Mouse (Mus musculus): ENCODE measurements around the gene Rab3a. TPM values are rescaled to one million over a fixed set of nuclear protein-coding genes. Genes with fewer than 3 reads are reported as not detected.

The Rab3a gene
- 23.8 TPM in 2 replicates for polyA plus RNA-seq (2015; fragmentation: Nextera tagmentation; extraction: Ambion mirVana)

GRCm38 (mm10) chr8:70754043-70754870 is at the start of gene Rab3a:
Rab3a (plus strand) TSS chr8:70754679.
- Histone ChIP-seq H3K9me3 (no peaks in the 10 kb centered on the region), H3K9ac (peak within 1 kb of the TSS; percentile 90), H3K4me2 (peak within 1 kb of the TSS; percentile 95), H3K4me1 (peaks cover 29% of the 10 kb centered on the region), H3K4me3 (peak within 1 kb of the TSS; percentile 81), H3K27me3 (peaks cover 2% of the 10 kb centered on the region; the same call in 1 of the 2 replicates), H3K27ac (peak within 1 kb of the TSS; percentile 69), H3K36me3 (peaks cover 30% of the 10 kb centered on the region)
- ATAC-seq (ENCODE audit: insufficient number of reproducible peaks, insufficient read depth, low FRiP score, low TSS enrichment, low read depth) = peak; percentile 97
- WGBS = 8% methylated on average over 37 of the region's 37 CpGs

- H3K4me2 ChIP-seq = no peak overlapping the region
- H3K4me1 ChIP-seq = no peaks in the 10 kb centered on the region
- no peaks in the 10 kb centered on the region for H3K9me3 ChIP-seq
- ATAC-seq (ENCODE audit: insufficient number of reproducible peaks, insufficient read depth, low FRiP score, low TSS enrichment, low read depth) = no peak
- H3K27ac ChIP-seq = no peak overlapping the region
- WGBS = 88% methylated on average over 14 of the region's 14 CpGs
- H3K27me3 ChIP-seq = no peaks in the 10 kb centered on the region
- no peak overlapping the region for H3K9ac ChIP-seq
- H3K4me3 ChIP-seq = no peak overlapping the region
- peaks cover 8% of the 10 kb centered on the region for H3K36me3 ChIP-seq
These were observed 46.2 kb upstream of the Rab3a start for GRCm38 (mm10) chr8:70708281-70708680.

DNA sequence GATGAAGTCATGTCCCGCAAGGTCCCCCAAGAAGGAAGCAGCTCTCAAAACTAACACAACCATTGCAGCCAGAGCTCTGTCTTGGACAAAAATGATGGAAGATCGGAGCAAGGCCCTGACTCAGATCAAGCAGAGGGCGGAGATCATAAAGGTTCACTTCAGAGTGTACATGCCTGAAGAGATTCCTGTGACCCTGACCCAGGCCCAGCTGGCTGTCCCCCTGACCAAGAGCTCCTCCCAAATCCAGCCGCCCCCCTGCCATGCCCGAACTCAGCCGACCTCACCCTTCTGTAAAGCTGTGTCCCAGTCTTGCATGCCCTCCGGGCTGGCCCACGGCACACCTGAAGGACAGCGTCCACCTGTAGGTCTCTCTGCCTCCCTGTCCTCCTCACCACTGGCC is 44.7 kb upstream of the Rab3a start:
- no peak overlapping the region for H3K9ac ChIP-seq
- no peaks in the 10 kb centered on the region for H3K4me1 ChIP-seq
- ATAC-seq (ENCODE audit: insufficient number of reproducible peaks, insufficient read depth, low FRiP score, low TSS enrichment, low read depth) = no peak
- H3K9me3 ChIP-seq = no peaks in the 10 kb centered on the region
- no peak overlapping the region for H3K27ac ChIP-seq
- WGBS = 93% methylated on average over 9 of the region's 9 CpGs
- no peak overlapping the region for H3K4me2 ChIP-seq
- no peak overlapping the region for H3K4me3 ChIP-seq
- no peaks in the 10 kb centered on the region for H3K27me3 ChIP-seq
- no peaks in the 10 kb centered on the region for H3K36me3 ChIP-seq

GRCm38 (mm10) chr8:70710296-70710695 is 44.2 kb upstream of the Rab3a start:
- no peak for ATAC-seq (ENCODE audit: insufficient number of reproducible peaks, insufficient read depth, low FRiP score, low TSS enrichment, low read depth)
- Histone ChIP-seq H3K9ac (no peak overlapping the region), H3K4me2 (no peak overlapping the region), H3K27ac (no peak overlapping the region), H3K9me3 (no peaks in the 10 kb centered on the region), H3K4me3 (no peak overlapping the region), H3K36me3 (no peaks in the 10 kb centered on the region), H3K27me3 (no peaks in the 10 kb centered on the region), H3K4me1 (no peaks in the 10 kb centered on the region)
- 100% methylated on average over 1 of the region's 1 CpGs for WGBS

DNA sequence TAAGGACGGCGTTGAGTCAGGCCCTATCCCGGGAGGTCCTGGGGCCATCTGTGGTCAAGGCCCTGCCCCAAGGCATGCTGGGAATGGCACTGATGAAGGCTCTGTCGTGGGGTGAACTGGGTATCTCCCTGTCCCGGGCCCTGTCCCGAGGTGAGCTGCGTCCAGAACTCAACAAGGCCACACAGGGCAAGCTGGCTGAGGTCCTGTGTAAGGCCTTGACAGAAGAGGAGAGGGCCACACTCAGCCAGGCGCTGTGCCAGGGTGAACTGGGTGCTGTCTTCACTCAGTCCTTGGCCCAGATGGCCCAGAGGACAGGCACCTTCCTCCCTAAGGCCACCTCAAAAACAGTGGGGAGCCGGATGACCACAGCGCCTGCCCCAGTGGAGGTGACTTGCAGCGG is 43.4 kb upstream of the Rab3a start:
- ATAC-seq (ENCODE audit: insufficient number of reproducible peaks, insufficient read depth, low FRiP score, low TSS enrichment, low read depth) = no peak
- no peaks in the 10 kb centered on the region for H3K27me3 ChIP-seq
- H3K4me3 ChIP-seq = no peak overlapping the region
- H3K9me3 ChIP-seq = no peaks in the 10 kb centered on the region
- 0 out of 2 replicates have a peak overlapping the region, but pooled peaks have one; percentile 46 for H3K9ac ChIP-seq
- no peaks in the 10 kb centered on the region for H3K4me1 ChIP-seq
- no peaks in the 10 kb centered on the region for H3K36me3 ChIP-seq
- 84% methylated on average over 11 of the region's 11 CpGs for WGBS
- H3K4me2 ChIP-seq = no peak overlapping the region
- no peak overlapping the region for H3K27ac ChIP-seq

DNA sequence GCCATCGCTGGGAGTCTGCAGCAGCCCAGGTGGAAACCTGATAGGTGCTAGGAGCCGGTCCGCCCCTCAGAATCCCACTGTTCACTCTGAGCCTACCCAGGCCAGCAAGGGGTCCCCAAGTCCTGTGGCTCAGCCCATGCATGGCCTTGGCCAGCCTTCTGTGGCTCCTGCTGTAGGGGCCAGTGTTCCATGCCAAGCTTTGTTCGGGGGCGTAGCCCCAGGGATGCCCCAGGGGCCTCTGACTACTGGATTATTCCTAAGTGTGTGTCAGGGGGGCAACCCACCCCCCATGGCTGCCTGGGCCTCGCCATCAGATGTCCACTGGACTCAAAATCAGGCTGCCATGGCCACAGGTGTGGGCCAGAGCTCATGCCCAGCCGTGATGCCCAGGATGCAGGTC is 40.5 kb upstream of the Rab3a start:
- no peak overlapping the region for H3K27ac ChIP-seq
- no peak overlapping the region for H3K4me2 ChIP-seq
- no peak overlapping the region for H3K4me3 ChIP-seq
- 72% methylated on average over 7 of the region's 7 CpGs for WGBS
- no peak overlapping the region for H3K9ac ChIP-seq
- no peaks in the 10 kb centered on the region for H3K9me3 ChIP-seq
- H3K4me1 ChIP-seq = no peaks in the 10 kb centered on the region
- no peak for ATAC-seq (ENCODE audit: insufficient number of reproducible peaks, insufficient read depth, low FRiP score, low TSS enrichment, low read depth)
- H3K36me3 ChIP-seq = no peaks in the 10 kb centered on the region
- H3K27me3 ChIP-seq = no peaks in the 10 kb centered on the region

DNA sequence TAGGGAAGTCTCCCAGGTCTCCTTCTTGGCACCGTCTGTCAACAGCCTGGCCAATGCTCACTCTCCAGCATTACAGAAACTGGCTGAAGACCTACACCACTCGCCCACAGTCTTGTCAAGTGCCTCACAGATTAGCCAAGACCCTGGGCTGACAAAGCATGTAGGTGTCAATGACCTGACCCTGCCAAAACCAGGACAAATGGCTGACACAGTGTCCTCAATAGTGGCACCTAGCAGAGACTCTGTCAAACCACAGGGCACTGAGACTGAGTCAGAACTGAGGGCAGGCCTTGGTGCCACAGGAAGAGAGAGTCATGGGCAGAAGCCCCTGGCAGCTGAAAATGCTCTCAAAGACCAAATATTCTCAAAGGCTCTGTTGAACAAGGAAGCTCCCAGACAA is 39.4 kb upstream of the Rab3a start:
- Histone ChIP-seq H3K27me3 (no peaks in the 10 kb centered on the region), H3K9me3 (no peaks in the 10 kb centered on the region), H3K27ac (no peak overlapping the region), H3K9ac (no peak overlapping the region), H3K4me3 (no peak overlapping the region), H3K4me2 (no peak overlapping the region), H3K4me1 (no peaks in the 10 kb centered on the region), H3K36me3 (no peaks in the 10 kb centered on the region)
- WGBS = 66% methylated on average over 2 of the region's 2 CpGs
- no peak for ATAC-seq (ENCODE audit: insufficient number of reproducible peaks, insufficient read depth, low FRiP score, low TSS enrichment, low read depth)

GRCm38 (mm10) chr8:70716521-70717400 is 37.7 kb upstream of the Rab3a start:
- H3K27me3 ChIP-seq = no peaks in the 10 kb centered on the region
- no peaks in the 10 kb centered on the region for H3K36me3 ChIP-seq
- no peak overlapping the region for H3K4me3 ChIP-seq
- no peaks in the 10 kb centered on the region for H3K9me3 ChIP-seq
- H3K4me2 ChIP-seq = no peak overlapping the region
- no peak for ATAC-seq (ENCODE audit: insufficient number of reproducible peaks, insufficient read depth, low FRiP score, low TSS enrichment, low read depth)
- 84% methylated on average over 40 of the region's 40 CpGs for WGBS
- H3K4me1 ChIP-seq = no peaks in the 10 kb centered on the region
- no peak overlapping the region for H3K9ac ChIP-seq
- no peak overlapping the region for H3K27ac ChIP-seq

- WGBS = 2% methylated on average over 19 of the region's 19 CpGs
- no peak within 1 kb of the TSS for H3K4me3 ChIP-seq
- H3K4me1 ChIP-seq = no peaks in the 10 kb centered on the region
- no peaks in the 10 kb centered on the region for H3K36me3 ChIP-seq
- peak within 1 kb of the TSS; percentile 6; the same call in 1 of the 2 replicates for H3K9ac ChIP-seq
- no peaks in the 10 kb centered on the region for H3K27me3 ChIP-seq
- H3K27ac ChIP-seq = no peak within 1 kb of the TSS
- no peak for ATAC-seq (ENCODE audit: insufficient number of reproducible peaks, insufficient read depth, low FRiP score, low TSS enrichment, low read depth)
- H3K4me2 ChIP-seq = peak within 1 kb of the TSS; percentile 24; the same call in 1 of the 2 replicates
- no peaks in the 10 kb centered on the region for H3K9me3 ChIP-seq
These were observed 36.2 kb upstream of the Rab3a start, which contains the start of gene Gm3336 for GRCm38 (mm10) chr8:70718297-70718696. Gm3336 (plus strand) TSS chr8:70718543.

DNA sequence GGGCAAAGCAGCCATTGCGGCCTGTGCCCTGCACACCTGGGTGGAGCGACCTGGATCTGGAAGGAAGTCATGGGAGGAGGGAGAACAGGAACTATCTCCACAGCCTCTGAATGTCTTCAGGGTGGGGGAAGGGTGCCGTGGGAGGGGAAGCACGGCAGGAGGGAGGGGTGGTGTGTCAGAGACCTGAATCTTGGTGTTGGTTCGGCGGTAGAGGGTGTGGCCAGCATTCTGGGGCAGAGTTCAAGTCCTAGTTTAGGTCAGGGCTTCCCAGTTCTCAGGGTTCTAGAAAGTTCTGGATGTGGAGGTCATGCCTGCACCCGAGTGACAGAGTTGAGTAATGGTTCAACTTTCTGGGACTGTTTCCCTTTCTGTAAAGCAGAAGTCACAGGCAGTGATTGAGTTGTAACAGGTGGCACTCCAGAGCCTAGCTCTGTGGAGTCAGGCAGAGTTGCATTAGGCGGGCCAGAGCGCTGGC is 34.6 kb upstream of the Rab3a start:
- ATAC-seq (ENCODE audit: insufficient number of reproducible peaks, insufficient read depth, low FRiP score, low TSS enrichment, low read depth) = no peak
- Histone ChIP-seq H3K9me3 (no peaks in the 10 kb centered on the region), H3K27me3 (no peaks in the 10 kb centered on the region), H3K27ac (no peak overlapping the region), H3K4me1 (no peaks in the 10 kb centered on the region), H3K36me3 (no peaks in the 10 kb centered on the region), H3K4me2 (no peak overlapping the region), H3K4me3 (no peak overlapping the region), H3K9ac (no peak overlapping the region)
- 65% methylated on average over 9 of the region's 9 CpGs for WGBS

GRCm38 (mm10) chr8:70720739-70721138 is 33.7 kb upstream of the Rab3a start:
- Histone ChIP-seq H3K4me3 (no peak overlapping the region), H3K4me2 (no peak overlapping the region), H3K27me3 (peaks cover 4% of the 10 kb centered on the region), H3K27ac (no peak overlapping the region), H3K4me1 (no peaks in the 10 kb centered on the region), H3K36me3 (no peaks in the 10 kb centered on the region), H3K9me3 (no peaks in the 10 kb centered on the region), H3K9ac (no peak overlapping the region)
- WGBS = 4% methylated on average over 3 of the region's 3 CpGs
- ATAC-seq (ENCODE audit: insufficient number of reproducible peaks, insufficient read depth, low FRiP score, low TSS enrichment, low read depth) = no peak
